Mouse (Mus musculus) MEL (cell line): ENCODE data around the gene Tsfm. TPM values are rescaled to one million over a fixed set of nuclear protein-coding genes. Genes with fewer than 3 reads are reported as not detected.

ENCODE experiments used
- DNase-seq: peaks from one replicate; pipeline ENCODE4 v3.0.0; 2011; ENCODE audit warnings: low read depth, low spot score
- H3K27ac ChIP-seq: 2 replicates; pipeline ENCODE4 v1.5.1; 2012; ENCODE audit warnings: low read depth, mild to moderate bottlenecking, control low read depth, low read length, moderate library complexity; ENCODE audit not compliant: control insufficient read depth
- H3K27me3 ChIP-seq, 2 experiments: fragments of 150-350 bp in 1 of 2; sonication (generic) in 1 of 2; 2 replicates each; pipeline ENCODE4 v1.6.1; 2012; ENCODE audit warnings: low read length in 2 of 2, mild to moderate bottlenecking in 2 of 2, improper control_type of control experiment in 1 of 2, moderate library complexity in 1 of 2; ENCODE audit not compliant: insufficient read depth in 2 of 2, control insufficient read depth in 1 of 2
- H3K36me3 ChIP-seq, 2 experiments: 2 replicates each; pipeline ENCODE4 v1.6.1; 2012 to 2014; ENCODE audit warnings: low read length in 2 of 2, improper control_type of control experiment in 1 of 2, inconsistent platforms in 1 of 2, mild to moderate bottlenecking in 1 of 2; ENCODE audit not compliant: insufficient read depth in 2 of 2, control insufficient read depth in 1 of 2
- H3K4me1 ChIP-seq, 2 experiments: fragments of 150-350 bp in 1 of 2; sonication (generic) in 1 of 2; 2 replicates each; pipeline ENCODE4 v1.6.1; 2012; ENCODE audit warnings: low read length in 2 of 2, improper control_type of control experiment in 1 of 2, mild to moderate bottlenecking in 1 of 2; ENCODE audit not compliant: insufficient read depth in 2 of 2, control insufficient read depth in 1 of 2
- H3K4me3 ChIP-seq, 2 experiments: fragments of 150-350 bp in 1 of 2; sonication (generic) in 1 of 2; 2 replicates each; pipeline ENCODE4 v1.5.1; 2012; ENCODE audit warnings: low read depth in 2 of 2, low read length in 2 of 2, mild to moderate bottlenecking in 2 of 2, moderate library complexity in 2 of 2, control low read depth in 1 of 2, improper control_type of control experiment in 1 of 2; ENCODE audit not compliant: control insufficient read depth in 1 of 2, insufficient read depth in 1 of 2
- H3K79me2 ChIP-seq: 2 replicates; pipeline ENCODE4 v1.6.1; 2012; ENCODE audit warnings: mild to moderate bottlenecking, low read length, moderate library complexity; ENCODE audit not compliant: control insufficient read depth, poor library complexity, insufficient read depth
- H3K9ac ChIP-seq: 2 replicates; pipeline ENCODE4 v1.6.1; 2012; ENCODE audit warnings: low read depth, mild to moderate bottlenecking, control low read depth, low read length, moderate library complexity; ENCODE audit not compliant: control insufficient read depth, poor library complexity, severe bottlenecking
- H3K9me3 ChIP-seq: fragments of 150-350 bp; sonication (generic); replicated peaks from 2 replicates; pipeline ENCODE4 v1.6.1; 2012; ENCODE audit warnings: mild to moderate bottlenecking, low read length, improper control_type of control experiment, moderate library complexity; ENCODE audit not compliant: insufficient read depth
- CHD2 ChIP-seq: IDR thresholded peaks from 2 replicates; pipeline ENCODE4 v1.6.1; 2011; ENCODE audit warnings: low read length, improper control_type of control experiment
- E2F4 ChIP-seq: IDR thresholded peaks from 2 replicates; pipeline ENCODE4 v1.6.1; 2011; ENCODE audit warnings: low read depth, low read length, improper control_type of control experiment, borderline replicate concordance
- EP300 ChIP-seq, 2 experiments: IDR thresholded peaks; 2 replicates each; pipeline ENCODE4 v1.6.1; 2011; ENCODE audit warnings: improper control_type of control experiment in 2 of 2, low read length in 2 of 2, low read depth in 1 of 2, mild to moderate bottlenecking in 1 of 2
- ETS1 ChIP-seq: IDR thresholded peaks from 2 replicates; pipeline ENCODE4 v1.6.1; 2012; ENCODE audit warnings: low read depth, mild to moderate bottlenecking, inconsistent platforms, low read length, improper control_type of control experiment, moderate library complexity
- GABPA ChIP-seq: IDR thresholded peaks from 2 replicates; pipeline ENCODE4 v1.6.1; 2012; ENCODE audit warnings: low read depth, mild to moderate bottlenecking, inconsistent platforms, low read length, improper control_type of control experiment, moderate library complexity
- GATA1 ChIP-seq: IDR thresholded peaks from 2 replicates; pipeline ENCODE4 v1.6.1; 2011; ENCODE audit warnings: low read depth, low read length, improper control_type of control experiment
- JUND ChIP-seq: IDR thresholded peaks from 2 replicates; pipeline ENCODE4 v1.6.1; 2011; ENCODE audit warnings: low read depth, mild to moderate bottlenecking, improper control_type of control experiment, low read length
- KAT2A ChIP-seq: conservative IDR thresholded peaks from 2 replicates; pipeline ENCODE4 v1.6.1; 2012; ENCODE audit warnings: low read depth, low read length, improper control_type of control experiment, inconsistent platforms
- MAFK ChIP-seq: IDR thresholded peaks from 2 replicates; pipeline ENCODE4 v1.6.1; 2011; ENCODE audit warnings: low read depth, mild to moderate bottlenecking, low read length, improper control_type of control experiment, borderline replicate concordance
- MAX ChIP-seq: IDR thresholded peaks from 2 replicates; pipeline ENCODE4 v1.6.1; 2011; ENCODE audit warnings: low read length, improper control_type of control experiment
- MEF2A ChIP-seq: IDR thresholded peaks from 2 replicates; pipeline ENCODE4 v1.6.1; 2014; ENCODE audit warnings: low read depth, mild to moderate bottlenecking, inconsistent platforms, low read length, improper control_type of control experiment; ENCODE audit not compliant: poor library complexity, insufficient replicate concordance, severe bottlenecking; ENCODE audit errors: extremely low read depth
- MXI1 ChIP-seq: IDR thresholded peaks from 2 replicates; pipeline ENCODE4 v1.6.1; 2011; ENCODE audit warnings: mild to moderate bottlenecking, low read depth, low read length, improper control_type of control experiment
- MYC ChIP-seq: IDR thresholded peaks from 2 replicates; pipeline ENCODE4 v1.6.1; 2011; ENCODE audit warnings: low read depth, mild to moderate bottlenecking, low read length, improper control_type of control experiment, moderate library complexity
- NELFE ChIP-seq: IDR thresholded peaks from 2 replicates; pipeline ENCODE4 v1.6.1; 2011; ENCODE audit warnings: low read depth, low read length, improper control_type of control experiment
- NRF1 ChIP-seq: IDR thresholded peaks from 2 replicates; pipeline ENCODE4 v1.6.1; 2014; ENCODE audit warnings: low read depth, mild to moderate bottlenecking, inconsistent platforms, low read length, improper control_type of control experiment, moderate library complexity; ENCODE audit not compliant: poor library complexity, insufficient read depth, severe bottlenecking
- POLR2AphosphoS2 ChIP-seq: IDR thresholded peaks from 2 replicates; pipeline ENCODE4 v1.6.1; 2011; ENCODE audit warnings: low read length, improper control_type of control experiment
- RAD21 ChIP-seq: IDR thresholded peaks from 2 replicates; pipeline ENCODE4 v1.6.1; 2011; ENCODE audit warnings: mild to moderate bottlenecking, low read depth, low read length, improper control_type of control experiment
- SMC3 ChIP-seq: IDR thresholded peaks from 2 replicates; pipeline ENCODE4 v1.6.1; 2011; ENCODE audit warnings: low read depth, low read length, improper control_type of control experiment
- TAL1 ChIP-seq: IDR thresholded peaks from 2 replicates; pipeline ENCODE4 v1.6.1; 2012; ENCODE audit warnings: mild to moderate bottlenecking, inconsistent platforms, low read length, moderate library complexity, mixed read lengths
- TCF12 ChIP-seq: IDR thresholded peaks from 2 replicates; pipeline ENCODE4 v1.6.1; 2014; ENCODE audit warnings: low read depth, mild to moderate bottlenecking, inconsistent platforms, low read length, improper control_type of control experiment, moderate library complexity
- USF1 ChIP-seq: IDR thresholded peaks from 2 replicates; pipeline ENCODE4 v1.6.1; 2014; ENCODE audit warnings: low read depth, mild to moderate bottlenecking, inconsistent platforms, low read length, improper control_type of control experiment, moderate library complexity
- ZC3H11A ChIP-seq: IDR thresholded peaks from 2 replicates; pipeline ENCODE4 v1.6.1; 2012; ENCODE audit warnings: low read depth, mild to moderate bottlenecking, inconsistent platforms, low read length, improper control_type of control experiment
- ZMIZ1 ChIP-seq: IDR thresholded peaks from 2 replicates; pipeline ENCODE4 v1.6.1; 2012; ENCODE audit warnings: low read depth, mild to moderate bottlenecking, inconsistent platforms, low read length, improper control_type of control experiment, moderate library complexity
- polyA plus RNA-seq, 2 experiments: library from polyadenylated mRNA; stranded (reverse) in 1 of 2; unstranded in 1 of 2; fragments of >175 nt in 1 of 2; fragments of >200 nt in 1 of 2; gene quantifications; 2 replicates each; pipeline versions ENCODE4 v1.2.1 to v1.2.4; 2012; ENCODE audit warnings: low replicate concordance in 2 of 2, low read depth in 1 of 2; ENCODE audit not compliant: insufficient read length in 2 of 2, insufficient read depth in 1 of 2, missing spikeins in 1 of 2
- total RNA-seq: library from RNA; depleted of rRNA; stranded (reverse); fragments of 300-350 nt; gene quantifications from 2 replicates; pipeline ENCODE4 v1.2.3, GENCODE M21; 2012

The Tsfm gene
- total and polyA plus RNA-seq, 3 experiments, result 84.7 to 90.0 TPM; not detected in 1

DNA sequence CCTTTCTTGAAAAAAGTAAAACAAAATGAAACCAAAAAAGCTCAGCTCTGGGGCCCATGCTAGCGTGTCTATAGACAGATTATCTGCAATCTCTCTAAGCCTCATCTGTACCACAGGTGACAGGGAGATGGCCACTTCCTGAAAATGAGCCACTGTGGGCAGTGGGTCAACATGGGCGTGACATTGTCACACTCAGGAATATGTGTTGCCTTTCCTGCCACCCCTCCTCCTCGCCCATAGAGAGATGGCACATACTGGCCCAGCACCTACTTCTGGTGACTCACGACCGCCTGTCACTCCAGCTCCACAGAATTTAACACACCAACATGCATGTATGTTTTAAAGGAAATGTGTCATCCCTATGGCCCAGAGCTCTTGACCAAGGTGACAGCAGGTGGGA is 27.9 kb downstream of the Tsfm start:
- Histone ChIP-seq H3K4me3 (no peak overlapping the region), H3K9ac (peak overlapping the region; percentile 74; the same call in 1 of the 2 replicates), H3K79me2 (peaks cover 9% of the 10 kb centered on the region; the same call in 1 of the 2 replicates), H3K4me1 (peaks cover 6 to 19% of the 10 kb centered on the region in 2 experiments), H3K27me3 (no peaks in the 10 kb centered on the region), H3K36me3 (peaks cover 0 to 14% of the 10 kb centered on the region in 2 experiments; a peak in 3 of 4 replicates), H3K27ac (no peak overlapping the region), H3K9me3 (no peaks in the 10 kb centered on the region)
- no peak for TF ChIP-seq MYC
- no peak for TF ChIP-seq ZC3H11A
- no peak for TF ChIP-seq NELFE
- TF ChIP-seq CHD2, result no peak
- no peak for TF ChIP-seq MEF2A
- TF ChIP-seq TAL1, result no peak
- no peak for TF ChIP-seq E2F4
- no peak for TF ChIP-seq NRF1
- TF ChIP-seq GATA1, result no peak
- no peak for DNase-seq

- peak; percentile 58 for DNase-seq
- H3K4me3 ChIP-seq, result peak overlapping the region; percentile 81 to 100; a peak in 3 of 4 replicates
- H3K4me1 ChIP-seq, result peaks cover 6 to 25% of the 10 kb centered on the region in 2 experiments
- TF ChIP-seq EP300 (IDR thresholded peaks at IDR 0.05; ENCODE audit: low read depth in 1 of 2, low read length in 2 of 2), result 0 out of 4 replicates have a peak, but pooled peaks of 1 of the 2 experiments have one; percentile 19
- no peak for TF ChIP-seq USF1
- TF ChIP-seq, all 39 proteins: peak for 1
- peak overlapping the region; percentile 83; the same call in 1 of the 2 replicates for H3K27ac ChIP-seq
- no peaks in the 10 kb centered on the region for H3K9me3 ChIP-seq
- no peaks in the 10 kb centered on the region for H3K27me3 ChIP-seq
- peaks cover 9% of the 10 kb centered on the region; the same call in 1 of the 2 replicates for H3K79me2 ChIP-seq
- peaks cover 0 to 18% of the 10 kb centered on the region in 2 experiments; a peak in 3 of 4 replicates for H3K36me3 ChIP-seq
- H3K9ac ChIP-seq, result peak overlapping the region; percentile 74
Measured at GRCm38 (mm10) chr10:127002056-127002455, 28.6 kb downstream of the Tsfm start.

DNA sequence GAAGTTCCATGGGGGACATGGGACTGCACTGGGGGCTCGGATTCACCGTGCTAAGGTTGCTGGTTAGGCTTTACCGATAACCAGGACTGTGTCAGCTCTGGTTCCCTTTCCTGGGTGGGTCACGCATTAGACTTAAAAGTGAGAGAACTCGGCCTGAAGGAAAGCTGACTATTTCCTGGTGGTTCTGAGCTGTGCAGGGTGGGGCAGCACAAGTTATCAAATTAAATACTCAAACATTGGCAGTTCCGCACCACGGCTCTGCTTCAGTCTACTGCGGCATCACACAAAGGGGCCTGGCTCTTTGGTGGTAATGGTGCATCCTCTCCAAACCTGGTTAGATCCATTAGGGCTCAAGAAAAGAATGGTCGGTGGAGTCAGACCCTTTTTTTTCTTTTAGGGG is 29.3 kb downstream of the Tsfm start:
- Histone ChIP-seq H3K27me3 (no peaks in the 10 kb centered on the region), H3K79me2 (peaks cover 9% of the 10 kb centered on the region; the same call in 1 of the 2 replicates), H3K9ac (peak overlapping the region; percentile 74), H3K4me1 (peaks cover 6 to 25% of the 10 kb centered on the region in 2 experiments), H3K4me3 (peak overlapping the region; percentile 81 to 100), H3K9me3 (no peaks in the 10 kb centered on the region), H3K36me3 (peaks cover 0 to 18% of the 10 kb centered on the region in 2 experiments; a peak in 3 of 4 replicates), H3K27ac (peak overlapping the region; percentile 83)
- TF ChIP-seq KAT2A (no peak), ETS1 (peak; percentile 25), TCF12 (no peak), ZMIZ1 (no peak), CHD2 (no peak), USF1 (no peak), MAFK (no peak), MXI1 (no peak; the same call in 1 of the 2 replicates), RAD21 (no peak), POLR2AphosphoS2 (no peak), MAX (0 out of 2 replicates have a peak, but pooled peaks have one; percentile 37), JUND (no peak), GABPA (no peak), SMC3 (no peak), E2F4 (no peak)
- peak; percentile 65 for DNase-seq
